Mouse (Mus musculus): ENCODE measurements around the gene Car5b. TPM values are rescaled to one million over a fixed set of nuclear protein-coding genes. Genes with fewer than 3 reads are reported as not detected.

Car5b gene
- polyA plus RNA-seq, 1 experiment from 2014 or later, result 0.34 TPM

- peak; percentile 68 for DNase-seq (ENCODE audit: low spot score)
- H3K36me3 ChIP-seq (replicated peaks; ENCODE audit: control insufficient read depth, insufficient read depth, low read depth, low read length), result no peaks in the 10 kb centered on the region
- no peak overlapping the region for H3K4me3 ChIP-seq (ENCODE audit: low read depth, low read length)
- H3K9ac ChIP-seq (replicated peaks; ENCODE audit: low read length), result no peak overlapping the region
- ATAC-seq (replicated peaks; ENCODE audit: insufficient number of reproducible peaks, low FRiP score, low TSS enrichment, low read depth), result no peak; the same call in 1 of the 2 replicates
- no peaks in the 10 kb centered on the region for H3K27me3 ChIP-seq (ENCODE audit: control insufficient read depth, insufficient read depth, low read length)
- 33% methylated on average over 2 of the region's 2 CpGs for WGBS
- no peaks in the 10 kb centered on the region for H3K9me3 ChIP-seq (replicated peaks; ENCODE audit: control insufficient read depth, low read length)
- H3K4me2 ChIP-seq (ENCODE audit: low read depth, low read length), result no peak overlapping the region
- H3K27ac ChIP-seq (replicated peaks; ENCODE audit: low read depth, low read length), result no peak overlapping the region
- H3K4me1 ChIP-seq (ENCODE audit: control insufficient read depth, insufficient read depth, low read length), result no peaks in the 10 kb centered on the region
These were observed 23.0 kb downstream of the Car5b start for GRCm38 (mm10) chrX:164004809-164005208.

- Histone ChIP-seq H3K4me2 (ENCODE audit: low read depth, low read length) (no peak overlapping the region), H3K4me1 (ENCODE audit: control insufficient read depth, insufficient read depth, low read length) (no peaks in the 10 kb centered on the region), H3K9ac (replicated peaks; ENCODE audit: low read length) (no peak overlapping the region), H3K27me3 (ENCODE audit: control insufficient read depth, insufficient read depth, low read length) (no peaks in the 10 kb centered on the region), H3K9me3 (replicated peaks; ENCODE audit: control insufficient read depth, low read length) (no peaks in the 10 kb centered on the region), H3K4me3 (ENCODE audit: low read depth, low read length) (no peak overlapping the region), H3K27ac (replicated peaks; ENCODE audit: low read depth, low read length) (no peak overlapping the region), H3K36me3 (replicated peaks; ENCODE audit: control insufficient read depth, insufficient read depth, low read depth, low read length) (no peaks in the 10 kb centered on the region)
- ATAC-seq (replicated peaks; ENCODE audit: insufficient number of reproducible peaks, low FRiP score, low TSS enrichment, low read depth) (no peak), DNase-seq (ENCODE audit: low spot score) (no peak)
- 74% methylated on average over 1 of the region's 1 CpGs for WGBS
These were observed 27.9 kb downstream of the Car5b start for GRCm38 (mm10) chrX:163999848-164000247.

- no peak overlapping the region for H3K4me2 ChIP-seq (ENCODE audit: low read depth, low read length)
- H3K27me3 ChIP-seq (ENCODE audit: control insufficient read depth, insufficient read depth, low read length), result no peaks in the 10 kb centered on the region
- ATAC-seq (replicated peaks; ENCODE audit: insufficient number of reproducible peaks, low FRiP score, low TSS enrichment, low read depth) (no peak), DNase-seq (ENCODE audit: low spot score) (no peak)
- H3K4me3 ChIP-seq (ENCODE audit: low read depth, low read length), result no peak overlapping the region
- H3K4me1 ChIP-seq (ENCODE audit: control insufficient read depth, insufficient read depth, low read length), result no peaks in the 10 kb centered on the region
- no peaks in the 10 kb centered on the region for H3K9me3 ChIP-seq (replicated peaks; ENCODE audit: control insufficient read depth, low read length)
- WGBS, result 91% methylated on average over 3 of the region's 3 CpGs
- no peak overlapping the region for H3K27ac ChIP-seq (replicated peaks; ENCODE audit: low read depth, low read length)
- no peaks in the 10 kb centered on the region for H3K36me3 ChIP-seq (replicated peaks; ENCODE audit: control insufficient read depth, insufficient read depth, low read depth, low read length)
- no peak overlapping the region for H3K9ac ChIP-seq (replicated peaks; ENCODE audit: low read length)
These were observed 31.0 kb downstream of the Car5b start for GRCm38 (mm10) chrX:163996754-163997153.

GRCm38 (mm10) chrX:163987718-163988374 lies 40.0 kb downstream of the Car5b start:
- no peaks in the 10 kb centered on the region for H3K9me3 ChIP-seq (replicated peaks; ENCODE audit: control insufficient read depth, low read length)
- H3K27me3 ChIP-seq (ENCODE audit: control insufficient read depth, insufficient read depth, low read length), result no peaks in the 10 kb centered on the region
- no peak for DNase-seq (ENCODE audit: low spot score)

GRCm38 (mm10) chrX:163982129-163982528 lies 45.7 kb downstream of the Car5b start:
- Histone ChIP-seq H3K4me1 (ENCODE audit: control insufficient read depth, insufficient read depth, low read length) (no peaks in the 10 kb centered on the region), H3K36me3 (replicated peaks; ENCODE audit: control insufficient read depth, insufficient read depth, low read depth, low read length) (no peaks in the 10 kb centered on the region), H3K4me3 (ENCODE audit: low read depth, low read length) (no peak overlapping the region), H3K4me2 (ENCODE audit: low read depth, low read length) (no peak overlapping the region), H3K9ac (replicated peaks; ENCODE audit: low read length) (no peak overlapping the region), H3K9me3 (replicated peaks; ENCODE audit: control insufficient read depth, low read length) (no peaks in the 10 kb centered on the region), H3K27me3 (ENCODE audit: control insufficient read depth, insufficient read depth, low read length) (no peaks in the 10 kb centered on the region), H3K27ac (replicated peaks; ENCODE audit: low read depth, low read length) (no peak overlapping the region)
- 76% methylated on average over 6 of the region's 6 CpGs for WGBS
- ATAC-seq (replicated peaks; ENCODE audit: insufficient number of reproducible peaks, low FRiP score, low TSS enrichment, low read depth) (no peak), DNase-seq (ENCODE audit: low spot score) (no peak)

More at GRCm38 (mm10) chrX:163987718-163988374, 40.0 kb downstream of the Car5b start:
- Histone ChIP-seq H3K36me3 (replicated peaks; ENCODE audit: control insufficient read depth, insufficient read depth, low read depth, low read length) (no peaks in the 10 kb centered on the region), H3K4me1 (ENCODE audit: control insufficient read depth, insufficient read depth, low read length) (no peaks in the 10 kb centered on the region), H3K9ac (replicated peaks; ENCODE audit: low read length) (no peak overlapping the region), H3K27ac (replicated peaks; ENCODE audit: low read depth, low read length) (no peak overlapping the region), H3K4me2 (ENCODE audit: low read depth, low read length) (no peak overlapping the region), H3K4me3 (ENCODE audit: low read depth, low read length) (no peak overlapping the region)
- no peak for ATAC-seq (replicated peaks; ENCODE audit: insufficient number of reproducible peaks, low FRiP score, low TSS enrichment, low read depth)
- WGBS, result 57% methylated on average over 3 of the region's 3 CpGs

- H3K9me3 ChIP-seq (replicated peaks; ENCODE audit: control insufficient read depth, low read length), result no peaks in the 10 kb centered on the region
These were observed 46.3 kb downstream of the Car5b start for GRCm38 (mm10) chrX:163981500-163981899.

GRCm38 (mm10) chrX:163981092-163981491 lies 46.7 kb downstream of the Car5b start:
- WGBS, result 100% methylated on average over 1 of the region's 1 CpGs
- Histone ChIP-seq H3K4me1 (ENCODE audit: control insufficient read depth, insufficient read depth, low read length) (no peaks in the 10 kb centered on the region), H3K4me2 (ENCODE audit: low read depth, low read length) (no peak overlapping the region), H3K36me3 (replicated peaks; ENCODE audit: control insufficient read depth, insufficient read depth, low read depth, low read length) (no peaks in the 10 kb centered on the region), H3K4me3 (ENCODE audit: low read depth, low read length) (no peak overlapping the region), H3K27me3 (ENCODE audit: control insufficient read depth, insufficient read depth, low read length) (no peaks in the 10 kb centered on the region), H3K9ac (replicated peaks; ENCODE audit: low read length) (no peak overlapping the region), H3K9me3 (replicated peaks; ENCODE audit: control insufficient read depth, low read length) (no peaks in the 10 kb centered on the region), H3K27ac (replicated peaks; ENCODE audit: low read depth, low read length) (no peak overlapping the region)
- ATAC-seq (replicated peaks; ENCODE audit: insufficient number of reproducible peaks, low FRiP score, low TSS enrichment, low read depth) (no peak), DNase-seq (ENCODE audit: low spot score) (no peak)

More at GRCm38 (mm10) chrX:163981500-163981899, 46.3 kb downstream of the Car5b start:
- ATAC-seq (replicated peaks; ENCODE audit: insufficient number of reproducible peaks, low FRiP score, low TSS enrichment, low read depth), result no peak
- DNase-seq (ENCODE audit: low spot score), result no peak
- Histone ChIP-seq H3K4me3 (ENCODE audit: low read depth, low read length) (no peak overlapping the region), H3K9ac (replicated peaks; ENCODE audit: low read length) (no peak overlapping the region), H3K4me1 (ENCODE audit: control insufficient read depth, insufficient read depth, low read length) (no peaks in the 10 kb centered on the region), H3K36me3 (replicated peaks; ENCODE audit: control insufficient read depth, insufficient read depth, low read depth, low read length) (no peaks in the 10 kb centered on the region), H3K27ac (replicated peaks; ENCODE audit: low read depth, low read length) (no peak overlapping the region), H3K27me3 (ENCODE audit: control insufficient read depth, insufficient read depth, low read length) (no peaks in the 10 kb centered on the region), H3K4me2 (ENCODE audit: low read depth, low read length) (no peak overlapping the region)
- 56% methylated on average over 4 of the region's 4 CpGs for WGBS

- ATAC-seq (replicated peaks; ENCODE audit: insufficient number of reproducible peaks, low FRiP score, low TSS enrichment, low read depth), result peak; percentile 94
- no peaks in the 10 kb centered on the region for H3K9me3 ChIP-seq (replicated peaks; ENCODE audit: control insufficient read depth, low read length)
- H3K4me1 ChIP-seq (ENCODE audit: control insufficient read depth, insufficient read depth, low read length), result no peaks in the 10 kb centered on the region
- H3K4me3 ChIP-seq (ENCODE audit: low read depth, low read length), result peak within 1 kb of the TSS; percentile 54
- H3K9ac ChIP-seq (replicated peaks; ENCODE audit: low read length), result peak within 1 kb of the TSS; percentile 77
- peak within 1 kb of the TSS; percentile 45 for H3K4me2 ChIP-seq (ENCODE audit: low read depth, low read length)
- H3K27ac ChIP-seq (replicated peaks; ENCODE audit: low read depth, low read length), result peak within 1 kb of the TSS; percentile 95
- no peaks in the 10 kb centered on the region for H3K27me3 ChIP-seq (ENCODE audit: control insufficient read depth, insufficient read depth, low read length)
- H3K36me3 ChIP-seq (replicated peaks; ENCODE audit: control insufficient read depth, insufficient read depth, low read depth, low read length), result no peaks in the 10 kb centered on the region
- DNase-seq (ENCODE audit: low spot score), result peak; percentile 94
- 21% methylated on average over 29 of the region's 29 CpGs for WGBS
These were observed 69.3 kb downstream of the Car5b start, which contains the start of gene Zrsr2 for GRCm38 (mm10) chrX:163958467-163958875. Gene Zrsr2 (minus strand): TSS chrX:163958661.

Measured in embryonic facial prominence, embryonic 11.5 days (tissue).